Mouse (Mus musculus) kidney, embryonic 16.5 days (tissue): Measurements from ENCODE around the gene Adam17. TPM values are rescaled to one million over a fixed set of nuclear protein-coding genes. Genes with fewer than 3 reads are reported as not detected.

Experiments
- ATAC-seq: fragments of 200-750 bp; cut with Nextera tagmentation; 2 replicates; pipeline ENCODE4 v1.8.0; 2017; ENCODE audit warnings: moderate TSS enrichment; ENCODE audit not compliant: low FRiP score, low TSS enrichment
- H3K27ac ChIP-seq: fragments of 300-500 bp; sonication (generic); 2 replicates; pipeline ENCODE4 v1.5.1; 2014; ENCODE audit warnings: low read length
- H3K27me3 ChIP-seq: fragments of 300-500 bp; sonication (generic); 2 replicates; pipeline ENCODE4 v1.6.1; 2014; ENCODE audit warnings: low read length, control low read depth, mixed read lengths; ENCODE audit not compliant: insufficient read depth
- H3K36me3 ChIP-seq: fragments of 300-500 bp; sonication (generic); 2 replicates; pipeline ENCODE4 v1.6.1; 2014; ENCODE audit warnings: low read length, control low read depth, mixed read lengths; ENCODE audit not compliant: insufficient read depth
- H3K4me1 ChIP-seq: fragments of 300-500 bp; sonication (generic); 2 replicates; pipeline ENCODE4 v1.6.1; 2014; ENCODE audit warnings: low read length, control low read depth, mixed read lengths; ENCODE audit not compliant: insufficient read depth
- H3K4me2 ChIP-seq: fragments of 300-500 bp; sonication (generic); replicated peaks from 2 replicates; pipeline ENCODE4 v1.6.1; 2014; ENCODE audit warnings: low read depth, low read length
- H3K4me3 ChIP-seq: fragments of 300-500 bp; sonication (generic); 2 replicates; pipeline ENCODE4 v1.5.1; 2014; ENCODE audit warnings: mild to moderate bottlenecking, low read length
- H3K9ac ChIP-seq: fragments of 300-500 bp; sonication (generic); replicated peaks from 2 replicates; pipeline ENCODE4 v1.6.1; 2014; ENCODE audit warnings: low read length
- H3K9me3 ChIP-seq: fragments of 300-500 bp; sonication (generic); 2 replicates; pipeline ENCODE4 v1.6.1; 2016; ENCODE audit warnings: low read length, control low read depth
- WGBS: fragments of 180-500 bp; shearing (Covaris S2); extraction: QIAGEN DNeasy Blood & Tissue Kit; methylation state at CpG from one replicate; pipeline ENCODE4 v1.1.7; 2014; 5-methylcytosine and 5-hydroxymethylcytosine counted together
- polyA plus RNA-seq: library from polyadenylated mRNA; unstranded; fragments of >200 nt; fragmentation: Nextera tagmentation; extraction: Ambion mirVana; gene quantifications from 2 replicates; pipeline ENCODE4 v1.2.1, GENCODE M21; 2015

Adam17 gene
- polyA plus RNA-seq, result 51.1 and 52.1 TPM in 2 replicates

GRCm38 (mm10) chr12:21373100-21373819, at the start of gene Adam17:
Gene Adam17 (minus strand): TSS chr12:21373632.
- no peaks in the 10 kb centered on the region for H3K27me3 ChIP-seq
- H3K9ac ChIP-seq, result peak within 1 kb of the TSS; percentile 96
- ATAC-seq, result peak; percentile 97
- peak within 1 kb of the TSS; percentile 86 for H3K4me3 ChIP-seq
- H3K27ac ChIP-seq, result peak within 1 kb of the TSS; percentile 98
- under 1% methylated on average over 55 of the region's 55 CpGs for WGBS
- peak within 1 kb of the TSS; percentile 82 for H3K4me2 ChIP-seq
- no peaks in the 10 kb centered on the region for H3K36me3 ChIP-seq
- H3K4me1 ChIP-seq, result peaks cover 16% of the 10 kb centered on the region
- no peaks in the 10 kb centered on the region for H3K9me3 ChIP-seq

GRCm38 (mm10) chr12:21418621-21419131, 45.2 kb upstream of the Adam17 start:
- WGBS, result 34% methylated on average over 10 of the region's 11 CpGs
- H3K4me2 ChIP-seq, result peak overlapping the region; percentile 67
- peaks cover 17% of the 10 kb centered on the region for H3K4me1 ChIP-seq
- H3K4me3 ChIP-seq, result peak overlapping the region; percentile 69
- peaks cover 12% of the 10 kb centered on the region; the same call in 1 of the 2 replicates for H3K36me3 ChIP-seq
- H3K9me3 ChIP-seq, result no peaks in the 10 kb centered on the region
- peak overlapping the region; percentile 72; the same call in 1 of the 2 replicates for H3K27ac ChIP-seq
- H3K27me3 ChIP-seq, result no peaks in the 10 kb centered on the region
- peak overlapping the region; percentile 76 for H3K9ac ChIP-seq
- ATAC-seq, result no peak

GRCm38 (mm10) chr12:21418083-21418482, 44.7 kb upstream of the Adam17 start:
- peak overlapping the region; percentile 72; the same call in 1 of the 2 replicates for H3K27ac ChIP-seq
- no peak for ATAC-seq
- H3K27me3 ChIP-seq, result no peaks in the 10 kb centered on the region
- peak overlapping the region; percentile 76 for H3K9ac ChIP-seq
- WGBS, result 7% methylated on average over 10 of the region's 10 CpGs
- peaks cover 17% of the 10 kb centered on the region for H3K4me1 ChIP-seq
- peak overlapping the region; percentile 69 for H3K4me3 ChIP-seq
- peak overlapping the region; percentile 67 for H3K4me2 ChIP-seq
- peaks cover 3% of the 10 kb centered on the region; the same call in 1 of the 2 replicates for H3K9me3 ChIP-seq
- peaks cover 17% of the 10 kb centered on the region for H3K36me3 ChIP-seq

- H3K4me2 ChIP-seq, result peak within 1 kb of the TSS; percentile 86
These were observed 44.0 kb upstream of the Adam17 start, which contains the start of gene Ywhaq for GRCm38 (mm10) chr12:21417100-21418070. Gene Ywhaq (minus strand): TSS chr12:21417637.

GRCm38 (mm10) chr12:21416506-21416905, 43.1 kb upstream of the Adam17 start:
- peaks cover 3% of the 10 kb centered on the region; the same call in 1 of the 2 replicates for H3K9me3 ChIP-seq
- peak overlapping the region; percentile 69 for H3K4me3 ChIP-seq
- peak overlapping the region; percentile 86 for H3K4me2 ChIP-seq
- WGBS, result 0% methylated on average over 13 of the region's 15 CpGs
- H3K4me1 ChIP-seq, result peaks cover 17% of the 10 kb centered on the region
- peaks cover 32% of the 10 kb centered on the region for H3K36me3 ChIP-seq
- no peak for ATAC-seq
- peak overlapping the region; percentile 88 for H3K9ac ChIP-seq
- no peaks in the 10 kb centered on the region for H3K27me3 ChIP-seq
- peak overlapping the region; percentile 77 for H3K27ac ChIP-seq

More at GRCm38 (mm10) chr12:21417100-21418070, 44.0 kb upstream of the Adam17 start, which contains the start of gene Ywhaq:
- peaks cover 3% of the 10 kb centered on the region; the same call in 1 of the 2 replicates for H3K9me3 ChIP-seq
- peaks cover 17% of the 10 kb centered on the region for H3K4me1 ChIP-seq
- peaks cover 24% of the 10 kb centered on the region for H3K36me3 ChIP-seq
- no peaks in the 10 kb centered on the region for H3K27me3 ChIP-seq
- under 1% methylated on average over 96 of the region's 103 CpGs for whole genome bisulfite sequencing
- H3K4me3 ChIP-seq, result peak within 1 kb of the TSS; percentile 69
- peak; percentile 100 for ATAC-seq
- H3K27ac ChIP-seq, result peak within 1 kb of the TSS; percentile 99
- H3K9ac ChIP-seq, result peak within 1 kb of the TSS; percentile 88

- Histone ChIP-seq H3K9ac (no peak overlapping the region), H3K4me1 (peaks cover 5% of the 10 kb centered on the region; the same call in 1 of the 2 replicates), H3K9me3 (peaks cover 6% of the 10 kb centered on the region; the same call in 1 of the 2 replicates), H3K4me3 (no peak overlapping the region), H3K27ac (no peak overlapping the region), H3K27me3 (no peaks in the 10 kb centered on the region), H3K36me3 (peaks cover 70% of the 10 kb centered on the region), H3K4me2 (no peak overlapping the region)
- 100% methylated on average over 2 of the region's 2 CpGs for WGBS
- ATAC-seq, result no peak
These were observed 37.2 kb upstream of the Adam17 start for GRCm38 (mm10) chr12:21410620-21411019.

GRCm38 (mm10) chr12:21409651-21410050, 36.2 kb upstream of the Adam17 start:
- Histone ChIP-seq H3K9me3 (peaks cover 6% of the 10 kb centered on the region; the same call in 1 of the 2 replicates), H3K27me3 (no peaks in the 10 kb centered on the region), H3K27ac (no peak overlapping the region), H3K4me2 (no peak overlapping the region), H3K36me3 (peaks cover 67% of the 10 kb centered on the region), H3K4me1 (no peaks in the 10 kb centered on the region), H3K9ac (no peak overlapping the region), H3K4me3 (no peak overlapping the region)
- no peak for ATAC-seq
- WGBS, result 92% methylated on average over 3 of the region's 3 CpGs

GRCm38 (mm10) chr12:21408789-21409367, 35.4 kb upstream of the Adam17 start:
- Histone ChIP-seq H3K27ac (no peak overlapping the region), H3K4me3 (no peak overlapping the region), H3K9ac (no peak overlapping the region), H3K4me1 (no peaks in the 10 kb centered on the region), H3K9me3 (peaks cover 6% of the 10 kb centered on the region; the same call in 1 of the 2 replicates), H3K27me3 (no peaks in the 10 kb centered on the region), H3K36me3 (peaks cover 63% of the 10 kb centered on the region), H3K4me2 (no peak overlapping the region)
- no peak for ATAC-seq
- WGBS, result 97% methylated on average over 2 of the region's 2 CpGs

- Histone ChIP-seq H3K4me3 (no peak overlapping the region), H3K36me3 (peaks cover 22% of the 10 kb centered on the region), H3K4me2 (no peak overlapping the region), H3K27ac (no peak overlapping the region), H3K27me3 (no peaks in the 10 kb centered on the region), H3K9me3 (no peaks in the 10 kb centered on the region), H3K9ac (no peak overlapping the region), H3K4me1 (no peaks in the 10 kb centered on the region)
- 98% methylated on average over 5 of the region's 5 CpGs for WGBS
- ATAC-seq, result no peak
These were observed 29.3 kb upstream of the Adam17 start for GRCm38 (mm10) chr12:21402771-21403170.
